Mouse (Mus musculus) lung, postnatal 36 days (tissue): ENCODE data around the gene Casp7.

Source experiments
- DNase-seq: peaks from one replicate; pipeline ENCODE4 v3.0.0; 2022; ENCODE audit warnings: mixed read lengths

Casp7 gene

GRCm38 (mm10) chr19:56474869-56475550, 78.1 kb downstream of the Casp7 start:
- DNase-seq, result peak; percentile 51

- DNase-seq, result no peak
Observed at GRCm38 (mm10) chr19:56476546-56476945, 79.6 kb downstream of the Casp7 start.

GRCm38 (mm10) chr19:56477253-56477652, 80.3 kb downstream of the Casp7 start:
- no peak for DNase-seq

GRCm38 (mm10) chr19:56477832-56478231, 80.9 kb downstream of the Casp7 start:
- DNase-seq, result no peak

DNA sequence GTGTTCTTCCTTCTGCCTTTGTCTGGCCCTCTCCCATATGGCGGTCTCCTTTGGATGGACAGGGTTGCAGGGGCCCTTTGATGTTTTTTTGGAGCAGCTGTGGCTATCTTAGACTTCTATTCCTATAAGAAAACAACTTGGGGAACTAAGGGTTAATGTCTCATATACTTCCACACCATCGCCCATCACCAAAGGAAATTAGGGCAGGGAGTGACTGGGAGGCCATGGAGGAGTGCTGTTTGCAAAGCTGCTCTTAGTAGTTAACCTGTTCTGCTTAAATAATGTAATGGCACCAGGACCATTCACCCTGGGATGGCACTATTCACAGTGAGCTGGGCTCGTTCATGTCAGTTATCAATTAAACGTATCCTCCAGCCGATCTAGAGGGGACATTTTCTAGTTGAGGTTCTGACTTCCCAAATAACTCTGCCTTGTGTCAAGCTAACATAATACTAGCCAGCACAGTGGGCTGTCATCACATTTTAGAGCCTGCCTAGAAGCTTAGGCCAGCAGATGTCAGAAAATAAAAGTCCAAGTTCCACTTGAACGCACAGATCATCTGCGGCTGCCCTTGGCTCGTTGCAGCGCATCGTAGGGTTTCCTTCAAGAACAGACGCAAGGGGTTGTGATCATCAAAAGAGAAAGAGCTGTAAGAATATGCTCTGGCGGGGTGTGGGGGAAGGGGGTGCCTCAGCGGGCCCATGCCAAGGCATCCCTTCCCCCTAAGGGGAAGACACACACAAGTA, 87.9 kb downstream of the Casp7 start:
- DNase-seq, result no peak

- DNase-seq, result peak; percentile 59
Observed at GRCm38 (mm10) chr19:56485376-56486271, 88.7 kb downstream of the Casp7 start.

- DNase-seq, result no peak
Observed at GRCm38 (mm10) chr19:56486926-56487325, 90.0 kb downstream of the Casp7 start.

DNA sequence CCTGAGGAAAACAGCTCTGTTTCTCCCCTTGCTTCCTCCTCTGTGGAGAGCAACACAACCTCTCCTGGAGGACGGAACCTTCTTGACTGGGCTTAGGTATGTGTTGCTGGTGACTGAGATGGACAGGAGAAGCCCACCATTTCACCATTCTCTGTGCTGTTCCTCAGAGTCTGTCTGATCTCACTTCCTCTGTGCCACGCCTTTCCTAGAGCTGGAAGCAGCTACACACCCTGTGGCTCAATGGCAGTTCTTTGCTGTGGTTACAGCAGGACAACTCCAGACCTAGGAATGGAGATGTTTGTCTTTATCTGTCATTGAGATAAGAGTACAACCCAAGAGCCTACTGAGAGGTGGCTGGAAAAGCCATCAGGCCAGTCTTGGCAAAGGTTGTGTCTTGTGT, 90.4 kb downstream of the Casp7 start:
- DNase-seq, result no peak

- DNase-seq, result no peak
Observed at GRCm38 (mm10) chr19:56489601-56490000, 92.7 kb downstream of the Casp7 start.
